Mouse (Mus musculus): ENCODE results near the gene Slc9b2.

DNA sequence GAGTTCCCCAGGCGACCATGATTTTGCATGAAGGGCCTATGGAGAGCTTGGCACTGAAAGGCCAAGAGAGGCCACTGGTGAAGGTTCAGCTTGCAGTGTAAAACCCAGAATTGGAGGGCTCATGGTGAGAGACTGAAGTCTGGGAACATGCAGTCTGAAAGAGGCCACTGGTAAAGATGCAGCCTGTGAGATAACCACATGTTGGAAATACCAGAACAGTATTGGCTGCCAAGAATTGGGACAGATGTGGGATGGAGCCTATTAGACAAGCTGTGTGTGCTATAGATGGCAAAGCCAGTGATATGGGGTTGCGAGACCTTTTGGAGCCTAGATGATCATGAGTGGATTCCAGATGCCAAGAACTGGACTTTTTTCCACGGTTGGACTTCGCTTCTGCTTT is 72.4 kb downstream of the Slc9b2 start:
- TF ChIP-seq CTCF (IDR thresholded peaks at IDR 0.05; ENCODE audit: control insufficient read depth, insufficient read depth, insufficient replicate concordance, low read depth, low read length): no peak
- no peak for TF ChIP-seq POLR2A (IDR thresholded peaks at IDR 0.05; ENCODE audit: control insufficient read depth, low read depth, low read length)
